Mouse (Mus musculus): ENCODE measurements around the gene Ptgr1. TPM values are rescaled to one million over a fixed set of nuclear protein-coding genes. Genes with fewer than 3 reads are reported as not detected.
A peak's percentile ranks its signal among the peaks of the same experiment; 100 is the strongest.

Ptgr1 gene
- polyA plus RNA-seq, 1 experiment from 2014 or later = 19.7 TPM

DNA sequence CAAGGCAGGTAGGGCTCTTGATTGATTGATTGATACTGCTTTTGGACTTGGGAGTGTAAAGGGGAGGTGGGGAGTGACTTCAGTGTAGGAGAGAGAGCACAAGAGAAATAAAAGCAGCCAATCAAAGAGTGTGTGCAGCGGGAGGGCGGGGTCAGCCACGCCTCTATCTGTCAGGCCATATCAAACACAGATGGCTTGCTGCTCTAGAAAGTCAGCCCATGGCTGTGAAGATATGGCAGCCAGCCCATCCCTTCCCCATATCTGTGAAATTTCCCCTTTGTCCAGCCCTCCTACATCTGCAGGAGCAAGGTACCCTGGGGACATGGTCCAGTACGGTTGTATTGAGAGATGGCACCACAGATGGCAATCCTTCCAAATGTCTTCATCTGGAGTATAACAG is 16.2 kb downstream of the Ptgr1 start:
- 99% methylated on average over 4 of the region's 4 CpGs for WGBS (ENCODE audit: missing documents)

DNA sequence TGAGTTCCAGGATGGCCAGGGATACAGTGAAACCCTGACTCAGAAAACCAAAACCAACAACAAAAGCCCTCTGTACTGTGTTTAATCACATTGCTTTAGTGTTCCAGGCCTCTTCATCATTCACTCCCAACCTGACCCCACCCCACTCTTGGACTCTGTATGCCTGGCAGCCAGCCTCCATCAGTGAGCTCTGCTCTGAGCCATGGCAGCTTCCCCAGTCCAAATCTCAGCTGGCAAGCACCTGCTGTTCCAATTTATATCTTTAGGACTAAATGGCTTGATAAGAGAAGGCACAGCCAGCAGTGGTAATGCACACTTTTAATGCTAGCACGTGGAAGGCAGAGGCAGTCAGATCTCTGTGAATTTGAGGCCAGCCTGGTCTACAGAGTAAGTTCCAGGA is 21.8 kb downstream of the Ptgr1 start:
- Histone ChIP-seq H3K79me2 (ENCODE audit: inconsistent target) (no peaks in the 10 kb centered on the region), H3K4me3 (ENCODE audit: inconsistent target) (no peak overlapping the region), H3K27ac (no peak overlapping the region), H3K36me3 (ENCODE audit: inconsistent target) (no peaks in the 10 kb centered on the region)
- 100% methylated on average over 1 of the region's 1 CpGs for WGBS (ENCODE audit: missing documents)

More for the DNA sequence above, 16.2 kb downstream of the Ptgr1 start:
- no peak overlapping the region for H3K4me3 ChIP-seq (ENCODE audit: inconsistent target)
- H3K27ac ChIP-seq = no peak overlapping the region
- peaks cover 29% of the 10 kb centered on the region; the same call in 1 of the 2 replicates for H3K36me3 ChIP-seq (ENCODE audit: inconsistent target)
- H3K79me2 ChIP-seq (ENCODE audit: inconsistent target) = no peaks in the 10 kb centered on the region

DNA sequence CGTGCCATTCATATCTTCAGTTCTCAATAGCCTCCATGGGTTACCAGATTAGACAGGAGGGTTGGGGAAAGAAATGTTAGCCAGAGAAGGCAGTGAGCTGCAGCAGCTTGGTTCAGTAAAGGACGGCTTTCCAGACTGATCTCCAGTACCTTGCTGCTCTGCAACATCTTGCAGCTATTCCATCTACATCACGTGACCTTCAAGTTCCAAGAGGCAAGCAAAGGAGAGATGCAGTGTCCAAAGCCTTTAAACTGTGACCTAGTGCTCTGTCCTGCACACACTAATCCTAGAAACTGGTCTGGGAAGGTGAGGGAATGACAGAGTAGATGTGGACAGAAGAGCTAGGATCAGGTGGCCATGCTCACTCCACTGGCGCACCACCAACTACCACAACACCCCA is 23.6 kb downstream of the Ptgr1 start:
- no peak overlapping the region for H3K27ac ChIP-seq
- H3K36me3 ChIP-seq (ENCODE audit: inconsistent target) = no peaks in the 10 kb centered on the region
- no peaks in the 10 kb centered on the region for H3K79me2 ChIP-seq (ENCODE audit: inconsistent target)
- no peak overlapping the region for H3K4me3 ChIP-seq (ENCODE audit: inconsistent target)
- 100% methylated on average over 4 of the region's 4 CpGs for WGBS (ENCODE audit: missing documents)

DNA sequence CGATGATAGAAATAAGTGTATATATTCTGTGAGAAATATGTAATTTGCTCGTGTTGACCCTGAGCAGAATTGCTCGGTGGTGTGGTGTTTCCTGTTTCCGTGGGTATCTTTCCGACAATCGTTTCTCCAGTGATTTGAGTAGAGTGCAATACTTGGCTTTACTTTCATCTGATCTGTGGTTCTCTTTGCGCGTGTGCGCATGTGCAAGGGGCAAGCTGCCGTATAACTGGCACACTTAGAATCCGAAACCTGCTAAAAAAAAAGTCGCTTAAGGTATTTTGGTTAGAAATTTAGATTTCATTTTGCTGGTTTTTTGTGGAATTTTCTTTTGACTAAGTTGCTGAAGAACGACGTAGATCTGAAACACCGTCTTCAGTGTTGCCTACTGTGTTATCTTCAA is 25.2 kb downstream of the Ptgr1 start:
- H3K27ac ChIP-seq = no peak overlapping the region
- H3K4me3 ChIP-seq (ENCODE audit: inconsistent target) = no peak overlapping the region
- H3K36me3 ChIP-seq (ENCODE audit: inconsistent target) = no peaks in the 10 kb centered on the region
- WGBS (ENCODE audit: missing documents) = 87% methylated on average over 15 of the region's 15 CpGs
- H3K79me2 ChIP-seq (ENCODE audit: inconsistent target) = no peaks in the 10 kb centered on the region

DNA sequence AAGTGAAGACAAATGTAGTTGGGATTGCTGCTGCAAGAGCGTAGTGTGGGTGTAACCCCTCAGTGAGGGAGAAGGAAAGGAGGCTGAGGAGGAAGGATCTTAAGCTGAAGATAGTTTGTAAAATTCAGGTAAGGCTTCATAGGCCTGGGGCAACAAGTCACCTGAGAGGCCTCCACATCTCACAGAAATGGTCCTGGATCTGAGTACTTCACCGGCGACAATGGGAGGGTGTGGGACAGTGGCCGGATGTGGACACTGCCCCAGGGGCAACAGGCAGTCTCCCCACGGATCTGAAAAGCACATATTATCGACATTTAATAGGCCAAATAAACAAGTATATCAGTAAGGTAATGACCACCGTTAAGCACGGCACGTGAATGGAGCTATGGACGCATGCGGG is 34.3 kb downstream of the Ptgr1 start:
- Histone ChIP-seq H3K27ac (no peak overlapping the region), H3K79me2 (ENCODE audit: inconsistent target) (no peaks in the 10 kb centered on the region), H3K36me3 (ENCODE audit: inconsistent target) (no peaks in the 10 kb centered on the region), H3K4me3 (ENCODE audit: inconsistent target) (no peak overlapping the region)
- WGBS (ENCODE audit: missing documents) = 94% methylated on average over 11 of the region's 11 CpGs

DNA sequence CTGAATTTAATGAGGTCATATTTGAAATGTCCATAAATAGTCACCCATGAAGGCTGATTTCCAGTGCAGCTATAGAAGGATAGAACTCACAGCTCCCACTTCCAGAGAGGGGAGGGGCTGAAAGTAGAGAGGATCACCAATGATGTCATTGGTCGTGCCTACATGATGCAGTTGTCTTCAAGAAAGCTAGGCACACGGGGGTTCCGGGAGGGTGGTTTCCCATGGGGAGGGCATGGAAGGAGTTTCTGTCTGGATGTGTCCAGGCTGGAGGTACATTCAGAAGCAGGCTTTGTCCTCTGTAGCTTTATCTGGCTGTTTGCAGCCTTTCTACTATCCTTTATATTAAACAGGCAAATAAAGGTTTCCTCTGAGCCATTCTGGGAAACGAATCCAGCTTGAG is 38.5 kb downstream of the Ptgr1 start:
- no peaks in the 10 kb centered on the region for H3K79me2 ChIP-seq (ENCODE audit: inconsistent target)
- 96% methylated on average over 4 of the region's 4 CpGs for WGBS (ENCODE audit: missing documents)
- no peaks in the 10 kb centered on the region for H3K36me3 ChIP-seq (ENCODE audit: inconsistent target)
- H3K27ac ChIP-seq = no peak overlapping the region
- H3K4me3 ChIP-seq (ENCODE audit: inconsistent target) = no peak overlapping the region

DNA sequence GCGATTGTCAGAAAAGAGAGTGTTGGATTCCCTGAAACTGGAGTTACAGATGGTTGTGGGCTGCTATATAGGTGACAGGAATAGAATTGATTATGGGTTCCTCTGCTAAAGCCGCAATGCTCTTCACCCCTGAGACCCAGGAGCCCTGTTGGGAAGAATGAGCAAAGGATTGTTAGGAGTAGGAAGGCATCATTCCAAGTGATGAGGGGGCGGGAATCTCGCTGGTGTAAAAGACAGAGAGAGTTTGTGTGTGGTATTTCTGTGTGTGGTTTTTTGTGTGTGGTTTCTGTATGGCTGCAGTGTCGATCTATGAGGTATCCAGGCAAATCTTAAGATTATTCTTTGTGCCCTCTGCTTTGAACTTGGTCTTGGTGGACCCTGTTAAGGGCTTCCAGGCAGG is 42.2 kb downstream of the Ptgr1 start:
- no peak overlapping the region for H3K27ac ChIP-seq
- no peaks in the 10 kb centered on the region for H3K36me3 ChIP-seq (ENCODE audit: inconsistent target)
- H3K79me2 ChIP-seq (ENCODE audit: inconsistent target) = no peaks in the 10 kb centered on the region
- 81% methylated on average over 5 of the region's 5 CpGs for WGBS (ENCODE audit: missing documents)
- no peak overlapping the region for H3K4me3 ChIP-seq (ENCODE audit: inconsistent target)

DNA sequence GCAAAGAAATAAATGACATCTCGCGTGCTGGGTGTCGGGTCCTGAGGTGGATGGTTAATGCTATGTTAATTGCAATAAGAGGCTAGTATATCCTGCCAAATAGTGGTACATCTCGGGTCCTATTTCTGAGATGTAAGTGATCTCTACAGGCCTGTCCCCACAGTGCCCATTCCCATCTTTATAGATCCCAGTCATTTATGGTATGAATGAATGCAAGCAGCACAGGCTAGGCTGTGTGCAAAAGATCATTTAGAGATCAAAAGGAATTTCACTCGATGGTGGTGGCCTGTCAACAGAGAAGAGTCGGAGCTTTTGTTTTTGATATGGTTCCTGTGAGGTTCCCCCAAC is 42.7 kb downstream of the Ptgr1 start:
- Histone ChIP-seq H3K27ac (no peak overlapping the region), H3K79me2 (ENCODE audit: inconsistent target) (no peaks in the 10 kb centered on the region), H3K36me3 (ENCODE audit: inconsistent target) (no peaks in the 10 kb centered on the region), H3K4me3 (ENCODE audit: inconsistent target) (no peak overlapping the region)
- 12% methylated on average over 6 of the region's 6 CpGs for WGBS (ENCODE audit: missing documents)

DNA sequence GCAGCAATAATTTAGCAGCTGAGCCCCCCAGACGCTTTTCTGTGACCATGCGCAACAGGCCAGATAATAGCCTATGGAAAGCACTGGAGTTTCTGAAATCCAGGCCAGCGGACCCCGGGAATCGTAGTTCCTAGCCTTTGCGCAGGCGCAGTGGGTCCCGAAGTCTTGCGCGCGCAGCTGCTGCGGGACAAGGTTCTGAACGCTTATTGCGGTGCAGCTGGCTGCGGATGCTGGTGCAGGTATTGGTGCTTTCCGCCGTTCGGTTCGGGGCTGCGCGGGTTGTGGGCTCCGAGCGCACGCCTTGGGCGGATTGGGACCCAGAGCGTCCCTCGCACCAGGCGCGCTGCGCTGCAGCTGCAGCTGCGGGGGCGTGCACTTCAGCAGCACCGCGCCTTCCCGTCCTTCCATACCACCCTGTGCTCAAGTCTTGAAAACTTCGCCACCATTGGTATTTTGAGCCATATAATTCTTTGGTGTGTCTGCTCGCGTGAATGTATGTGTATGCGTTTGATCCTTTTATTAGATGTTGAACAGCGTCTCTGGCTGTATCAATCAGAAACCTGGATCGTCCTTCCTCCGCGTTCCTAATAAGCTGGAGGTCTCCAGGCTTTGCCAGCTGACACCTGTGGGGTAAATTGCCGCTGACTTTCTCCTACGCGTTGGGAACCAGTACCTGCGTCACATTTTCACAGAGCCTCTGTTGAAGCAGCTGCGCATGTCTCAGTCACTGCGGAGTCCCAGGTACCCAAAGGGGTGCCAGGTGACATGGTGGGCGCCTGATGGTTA is 43.3 kb downstream of the Ptgr1 start, which contains the start of gene Zkscan16:
Zkscan16 (plus strand) TSS at position 209 of the 786 bp plus-strand sequence.
- Histone ChIP-seq H3K27ac (no peak within 1 kb of the TSS), H3K36me3 (ENCODE audit: inconsistent target) (no peaks in the 10 kb centered on the region), H3K4me3 (ENCODE audit: inconsistent target) (peak within 1 kb of the TSS; percentile 14; the same call in 1 of the 2 replicates), H3K79me2 (ENCODE audit: inconsistent target) (no peaks in the 10 kb centered on the region)
- 3% methylated on average over 50 of the region's 50 CpGs for WGBS (ENCODE audit: missing documents)

DNA sequence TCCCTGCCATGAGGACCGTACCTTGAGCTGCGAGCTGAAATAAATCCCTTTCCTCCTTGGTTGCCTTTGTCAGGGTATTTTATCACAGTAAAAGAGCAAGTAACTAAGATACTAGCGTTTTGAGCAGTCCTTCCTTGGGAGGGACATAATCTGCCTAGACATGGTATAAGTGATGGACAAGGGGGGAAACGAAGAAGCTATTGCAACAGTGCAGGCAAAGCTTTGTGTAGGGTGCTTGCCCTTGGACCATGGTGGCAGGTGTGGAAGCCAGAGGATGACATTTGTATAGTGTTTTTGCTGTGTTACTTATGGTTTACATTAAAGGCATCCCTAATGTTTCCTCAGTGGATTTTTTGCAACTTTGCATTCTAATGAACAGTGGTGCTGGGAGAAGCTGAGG is 44.0 kb downstream of the Ptgr1 start:
- Histone ChIP-seq H3K4me3 (ENCODE audit: inconsistent target) (peak overlapping the region; percentile 14; the same call in 1 of the 2 replicates), H3K79me2 (ENCODE audit: inconsistent target) (no peaks in the 10 kb centered on the region), H3K36me3 (ENCODE audit: inconsistent target) (no peaks in the 10 kb centered on the region)

DNA sequence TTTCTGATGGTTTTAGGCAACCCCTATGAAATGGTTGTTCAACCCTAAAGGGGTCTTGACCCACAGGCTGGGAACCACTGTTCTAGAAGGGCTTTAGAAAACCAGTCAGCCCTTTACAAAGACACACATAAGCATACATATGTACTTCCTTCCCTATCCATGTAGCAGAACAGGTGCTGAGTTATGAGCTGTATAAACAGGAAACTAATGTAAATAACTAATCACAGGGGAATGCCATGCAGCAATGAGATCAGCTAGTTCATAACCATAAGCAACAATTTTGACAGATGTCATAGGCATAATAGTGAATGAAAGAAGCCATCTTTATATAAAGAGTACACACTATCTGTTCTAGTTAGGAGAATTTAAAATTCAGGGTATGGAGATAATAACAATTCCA is 45.3 kb downstream of the Ptgr1 start:
- no peaks in the 10 kb centered on the region for H3K36me3 ChIP-seq (ENCODE audit: inconsistent target)
- H3K79me2 ChIP-seq (ENCODE audit: inconsistent target) = no peaks in the 10 kb centered on the region
- no peak overlapping the region for H3K4me3 ChIP-seq (ENCODE audit: inconsistent target)
- no peak overlapping the region for H3K27ac ChIP-seq

More for the DNA sequence above, 44.0 kb downstream of the Ptgr1 start:
- 90% methylated on average over 4 of the region's 4 CpGs for WGBS (ENCODE audit: missing documents)
- no peak overlapping the region for H3K27ac ChIP-seq

DNA sequence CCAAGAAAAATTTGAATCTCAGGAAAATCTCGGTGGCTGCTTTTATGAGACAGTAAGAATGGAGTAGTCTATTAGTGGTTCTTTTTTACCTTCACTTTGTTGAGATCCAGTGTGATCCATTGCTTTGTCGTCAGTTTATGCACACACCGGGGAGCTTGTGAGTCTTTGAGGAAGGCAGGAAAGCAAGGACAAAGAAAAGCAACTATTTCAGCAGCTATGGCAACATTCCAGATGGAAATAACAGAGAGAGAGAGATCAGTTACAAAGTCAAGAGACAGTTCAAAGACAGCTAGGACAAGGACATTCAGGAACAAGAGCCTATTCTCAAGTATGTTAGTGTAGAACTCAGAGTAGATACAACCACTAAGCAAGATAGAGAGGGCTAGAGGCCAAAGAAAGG is 51.1 kb downstream of the Ptgr1 start:
- H3K4me3 ChIP-seq (ENCODE audit: inconsistent target) = no peak overlapping the region
- H3K36me3 ChIP-seq (ENCODE audit: inconsistent target) = no peaks in the 10 kb centered on the region
- 88% methylated on average over 3 of the region's 3 CpGs for WGBS (ENCODE audit: missing documents)
- H3K27ac ChIP-seq = no peak overlapping the region
- no peaks in the 10 kb centered on the region for H3K79me2 ChIP-seq (ENCODE audit: inconsistent target)

DNA sequence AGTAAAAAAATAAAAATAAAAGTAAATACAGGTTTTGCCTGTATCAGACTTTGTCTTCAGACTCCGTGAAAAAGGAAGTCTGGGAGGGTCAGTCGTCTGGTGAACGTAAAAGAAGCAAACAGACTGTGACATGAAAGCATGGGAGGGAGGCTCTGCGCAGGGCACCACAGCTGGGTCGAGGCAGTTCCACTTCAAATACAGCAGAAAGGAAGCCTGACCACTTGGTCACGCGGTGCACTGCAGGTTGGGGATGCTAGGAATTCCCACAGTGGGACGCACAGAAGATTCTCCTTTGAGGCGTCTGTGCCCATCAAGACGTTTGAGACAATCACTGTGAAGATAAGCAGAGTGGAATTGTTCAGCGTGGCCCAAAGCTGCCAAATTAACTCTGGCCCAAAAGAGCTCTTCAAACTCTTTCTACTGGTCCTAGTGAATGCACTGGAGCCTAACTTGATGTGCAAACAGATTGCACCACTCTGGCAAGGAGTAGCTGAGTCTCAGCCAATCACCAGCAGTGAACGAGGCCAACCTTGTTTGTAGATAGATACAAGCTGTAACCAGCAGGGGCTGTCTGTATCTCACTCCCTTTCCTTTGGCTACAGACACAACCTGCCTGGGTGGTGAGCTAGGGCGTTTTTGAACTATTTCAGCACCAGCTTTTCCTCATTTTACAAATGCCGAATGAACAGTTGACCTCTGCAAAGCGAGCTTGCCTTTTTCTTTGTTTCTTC is 52.0 kb downstream of the Ptgr1 start:
- Histone ChIP-seq H3K36me3 (ENCODE audit: inconsistent target) (no peaks in the 10 kb centered on the region), H3K27ac (no peak overlapping the region)
- 40% methylated on average over 15 of the region's 15 CpGs for WGBS (ENCODE audit: missing documents)

DNA sequence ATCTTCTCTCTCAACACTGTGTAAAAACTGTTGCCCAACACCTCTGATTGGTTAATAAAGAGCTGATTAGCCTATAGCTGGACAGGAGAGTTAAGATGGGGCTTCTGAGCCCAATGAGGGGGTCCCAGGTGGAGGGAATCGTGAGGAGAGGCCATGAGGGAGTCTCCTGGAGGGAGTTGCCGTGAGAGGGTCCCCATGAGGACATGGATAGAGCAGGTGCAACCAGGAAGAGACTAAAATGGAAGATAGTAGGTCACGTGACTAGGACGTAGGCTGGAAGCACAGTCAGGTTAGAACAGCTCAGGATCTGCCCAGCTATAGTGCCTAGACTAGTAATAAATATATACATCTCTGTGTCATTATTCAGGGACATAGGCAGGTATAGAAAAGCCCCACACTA is 52.6 kb downstream of the Ptgr1 start:
- no peaks in the 10 kb centered on the region for H3K36me3 ChIP-seq (ENCODE audit: inconsistent target)
- WGBS (ENCODE audit: missing documents) = 86% methylated on average over 4 of the region's 4 CpGs
- H3K4me3 ChIP-seq (ENCODE audit: inconsistent target) = no peak overlapping the region
- H3K27ac ChIP-seq = no peak overlapping the region
- H3K79me2 ChIP-seq (ENCODE audit: inconsistent target) = no peaks in the 10 kb centered on the region

More for the DNA sequence above, 52.0 kb downstream of the Ptgr1 start:
- Histone ChIP-seq H3K4me3 (ENCODE audit: inconsistent target) (no peak overlapping the region), H3K79me2 (ENCODE audit: inconsistent target) (no peaks in the 10 kb centered on the region)

DNA sequence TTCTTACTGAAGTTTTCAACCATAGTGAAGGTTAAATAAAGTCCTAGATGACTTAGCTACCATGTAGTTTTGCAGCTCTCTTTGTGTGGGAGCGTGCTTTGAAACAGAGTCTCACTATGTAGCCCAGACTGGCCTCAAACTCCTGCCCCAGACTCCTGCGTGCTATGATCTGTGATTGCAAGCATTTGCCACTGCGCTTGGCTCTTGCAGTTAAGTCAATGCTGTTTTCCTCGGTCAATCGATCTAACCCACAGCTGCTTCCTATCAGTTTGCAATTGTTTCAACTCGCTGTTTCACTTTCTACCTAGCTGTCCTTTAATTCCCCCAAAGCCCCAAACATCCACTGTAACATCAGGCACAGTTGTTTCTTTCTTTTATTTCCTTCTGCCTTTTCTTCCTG is 54.4 kb downstream of the Ptgr1 start:
- H3K36me3 ChIP-seq (ENCODE audit: inconsistent target) = no peaks in the 10 kb centered on the region
- 82% methylated on average over 6 of the region's 6 CpGs for WGBS (ENCODE audit: missing documents)
- no peak overlapping the region for H3K4me3 ChIP-seq (ENCODE audit: inconsistent target)
- H3K79me2 ChIP-seq (ENCODE audit: inconsistent target) = no peaks in the 10 kb centered on the region
- no peak overlapping the region for H3K27ac ChIP-seq

All from macrophage (primary cell).